Mouse (Mus musculus) liver, embryonic 12.5 days (tissue): ENCODE measurements around the gene Ptprm. TPM values are rescaled to one million over a fixed set of nuclear protein-coding genes. Genes with fewer than 3 reads are reported as not detected.

Experiments used
- ATAC-seq: fragments of 200-750 bp; cut with Nextera tagmentation; 2 replicates; pipeline ENCODE4 v1.8.0; 2017; ENCODE audit warnings: moderate number of reproducible peaks, mild to moderate bottlenecking, moderate library complexity
- H3K27ac ChIP-seq: fragments of 300-500 bp; sonication (generic); 2 replicates; pipeline ENCODE4 v1.5.1; 2016; ENCODE audit warnings: mild to moderate bottlenecking
- H3K27me3 ChIP-seq: fragments of 300-500 bp; sonication (generic); replicated peaks from 2 replicates; pipeline ENCODE4 v1.6.1; 2016; ENCODE audit warnings: mild to moderate bottlenecking, moderate library complexity
- H3K36me3 ChIP-seq: fragments of 300-500 bp; sonication (generic); 2 replicates; pipeline ENCODE4 v1.6.1; 2016; ENCODE audit warnings: mild to moderate bottlenecking, moderate library complexity
- H3K4me1 ChIP-seq: fragments of 300-500 bp; sonication (generic); 2 replicates; pipeline ENCODE4 v1.6.1; 2016
- H3K4me2 ChIP-seq: fragments of 300-500 bp; sonication (generic); 2 replicates; pipeline ENCODE4 v1.6.1; 2016; ENCODE audit warnings: mild to moderate bottlenecking, moderate library complexity
- H3K4me3 ChIP-seq: fragments of 300-500 bp; sonication (generic); 2 replicates; pipeline ENCODE4 v1.5.1; 2016; ENCODE audit warnings: mild to moderate bottlenecking, moderate library complexity
- H3K9ac ChIP-seq: fragments of 300-500 bp; sonication (generic); 2 replicates; pipeline ENCODE4 v1.6.1; 2016; ENCODE audit warnings: mild to moderate bottlenecking, moderate library complexity
- H3K9me3 ChIP-seq: fragments of 300-500 bp; sonication (generic); replicated peaks from 2 replicates; pipeline ENCODE4 v1.6.1; 2016; ENCODE audit warnings: mild to moderate bottlenecking, moderate library complexity
- WGBS: fragments of 180-500 bp; shearing (Covaris S2); methylation state at CpG from one replicate; pipeline ENCODE4 v1.1.7; 2016; ENCODE audit not compliant: insufficient replicate concordance; 5-methylcytosine and 5-hydroxymethylcytosine counted together
- polyA plus RNA-seq: library from polyadenylated mRNA; unstranded; fragments of >200 nt; fragmentation: Nextera tagmentation; extraction: Ambion mirVana; gene quantifications from 2 replicates; pipeline ENCODE4 v1.2.1, GENCODE M21; 2016

The Ptprm gene
- polyA plus RNA-seq, 1 experiment from 2014 or later, result 2.5 TPM

GRCm38 (mm10) chr17:66979971-66980370 is 374.3 kb downstream of the Ptprm start:
- 53% methylated on average over 5 of the region's 5 CpGs for WGBS
- H3K4me2 ChIP-seq, result no peak overlapping the region
- H3K4me3 ChIP-seq, result no peak overlapping the region
- H3K4me1 ChIP-seq, result no peaks in the 10 kb centered on the region
- no peak for ATAC-seq
- no peaks in the 10 kb centered on the region for H3K27me3 ChIP-seq
- no peaks in the 10 kb centered on the region for H3K9me3 ChIP-seq
- no peak overlapping the region for H3K27ac ChIP-seq
- no peaks in the 10 kb centered on the region for H3K36me3 ChIP-seq
- H3K9ac ChIP-seq, result no peak overlapping the region

- no peak for ATAC-seq
- Histone ChIP-seq H3K4me2 (no peak overlapping the region), H3K9ac (no peak overlapping the region), H3K9me3 (no peaks in the 10 kb centered on the region), H3K27ac (no peak overlapping the region), H3K4me1 (no peaks in the 10 kb centered on the region), H3K27me3 (no peaks in the 10 kb centered on the region), H3K4me3 (no peak overlapping the region), H3K36me3 (no peaks in the 10 kb centered on the region)
- WGBS, result 72% methylated on average over 5 of the region's 5 CpGs
Observed at GRCm38 (mm10) chr17:66976490-66976889, 377.8 kb downstream of the Ptprm start.

DNA sequence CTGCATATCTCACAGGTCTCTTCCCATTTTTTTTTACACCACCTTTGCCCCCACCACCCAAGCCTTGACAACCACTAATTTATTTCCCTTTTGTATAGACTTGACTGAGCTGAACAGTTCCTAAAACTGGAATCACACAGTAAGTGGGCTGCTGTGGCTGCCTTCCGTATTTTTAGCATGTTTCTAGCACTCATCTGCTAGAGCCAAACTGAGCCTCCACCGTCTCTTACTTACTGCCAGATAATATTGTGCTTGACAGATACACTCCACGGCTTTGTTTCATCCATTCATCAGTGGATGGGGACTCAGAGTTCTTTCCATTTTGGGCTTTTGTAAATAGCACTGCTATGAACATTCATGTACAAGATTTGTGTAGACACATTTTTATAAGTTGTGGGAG is 381.3 kb downstream of the Ptprm start:
- Histone ChIP-seq H3K27ac (no peak overlapping the region), H3K4me3 (no peak overlapping the region), H3K4me2 (no peak overlapping the region), H3K9me3 (no peaks in the 10 kb centered on the region), H3K9ac (no peak overlapping the region), H3K36me3 (no peaks in the 10 kb centered on the region), H3K4me1 (no peaks in the 10 kb centered on the region), H3K27me3 (no peaks in the 10 kb centered on the region)
- 69% methylated on average over 3 of the region's 3 CpGs for WGBS
- no peak for ATAC-seq

GRCm38 (mm10) chr17:66960986-66961385 is 393.3 kb downstream of the Ptprm start:
- H3K27ac ChIP-seq, result no peak overlapping the region
- H3K4me2 ChIP-seq, result no peak overlapping the region
- H3K27me3 ChIP-seq, result no peaks in the 10 kb centered on the region
- no peak for ATAC-seq
- no peaks in the 10 kb centered on the region for H3K36me3 ChIP-seq
- no peak overlapping the region for H3K9ac ChIP-seq
- no peaks in the 10 kb centered on the region for H3K4me1 ChIP-seq
- WGBS, result 49% methylated on average over 5 of the region's 5 CpGs
- H3K9me3 ChIP-seq, result no peaks in the 10 kb centered on the region
- H3K4me3 ChIP-seq, result no peak overlapping the region

GRCm38 (mm10) chr17:66960557-66960956 is 393.7 kb downstream of the Ptprm start:
- H3K27ac ChIP-seq, result no peak overlapping the region
- no peak for ATAC-seq
- H3K27me3 ChIP-seq, result no peaks in the 10 kb centered on the region
- H3K36me3 ChIP-seq, result no peaks in the 10 kb centered on the region
- H3K4me2 ChIP-seq, result no peak overlapping the region
- no peaks in the 10 kb centered on the region for H3K9me3 ChIP-seq
- H3K9ac ChIP-seq, result no peak overlapping the region
- WGBS, result 76% methylated on average over 6 of the region's 6 CpGs
- H3K4me3 ChIP-seq, result no peak overlapping the region
- no peaks in the 10 kb centered on the region for H3K4me1 ChIP-seq

- Histone ChIP-seq H3K9ac (no peak overlapping the region), H3K4me1 (no peaks in the 10 kb centered on the region), H3K27ac (no peak overlapping the region), H3K36me3 (no peaks in the 10 kb centered on the region), H3K4me2 (no peak overlapping the region), H3K9me3 (no peaks in the 10 kb centered on the region), H3K4me3 (no peak overlapping the region), H3K27me3 (no peaks in the 10 kb centered on the region)
- no peak for ATAC-seq
- 87% methylated on average over 2 of the region's 2 CpGs for WGBS
Observed at GRCm38 (mm10) chr17:66959815-66960214, 394.4 kb downstream of the Ptprm start.

GRCm38 (mm10) chr17:66958766-66959165 is 395.5 kb downstream of the Ptprm start:
- no peak overlapping the region for H3K9ac ChIP-seq
- no peak overlapping the region for H3K4me2 ChIP-seq
- H3K27ac ChIP-seq, result no peak overlapping the region
- H3K4me1 ChIP-seq, result no peaks in the 10 kb centered on the region
- ATAC-seq, result no peak
- no peaks in the 10 kb centered on the region for H3K9me3 ChIP-seq
- H3K4me3 ChIP-seq, result no peak overlapping the region
- no peaks in the 10 kb centered on the region for H3K27me3 ChIP-seq
- WGBS, result 56% methylated on average over 2 of the region's 2 CpGs
- H3K36me3 ChIP-seq, result no peaks in the 10 kb centered on the region

DNA sequence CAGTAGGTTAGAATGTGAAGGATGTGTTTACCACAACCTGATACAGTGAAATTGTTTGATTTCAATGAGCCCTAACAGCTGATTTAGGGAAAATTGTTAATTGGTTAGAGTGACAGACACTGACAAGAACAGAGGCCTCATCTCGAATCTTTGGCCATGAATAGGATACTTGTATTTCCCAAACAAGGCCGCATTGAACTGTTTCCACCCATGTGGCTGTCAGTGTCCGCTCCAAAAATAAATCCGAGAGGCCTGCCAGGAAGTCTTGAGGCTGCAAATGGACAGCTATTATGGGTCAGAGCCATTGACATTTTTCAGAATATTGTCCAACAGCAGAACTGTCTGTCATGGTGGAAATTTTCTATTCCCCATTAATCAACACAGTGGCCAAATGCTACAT is 409.8 kb downstream of the Ptprm start:
- Histone ChIP-seq H3K27ac (no peak overlapping the region), H3K9ac (no peak overlapping the region), H3K4me1 (no peaks in the 10 kb centered on the region), H3K4me2 (no peak overlapping the region), H3K4me3 (no peak overlapping the region), H3K36me3 (no peaks in the 10 kb centered on the region), H3K9me3 (no peaks in the 10 kb centered on the region), H3K27me3 (no peaks in the 10 kb centered on the region)
- 78% methylated on average over 4 of the region's 4 CpGs for WGBS
- ATAC-seq, result no peak

- 82% methylated on average over 9 of the region's 9 CpGs for WGBS
- Histone ChIP-seq H3K4me1 (no peaks in the 10 kb centered on the region), H3K36me3 (no peaks in the 10 kb centered on the region), H3K4me3 (no peak overlapping the region), H3K9me3 (no peaks in the 10 kb centered on the region), H3K27me3 (no peaks in the 10 kb centered on the region), H3K27ac (no peak overlapping the region), H3K9ac (no peak overlapping the region), H3K4me2 (no peak overlapping the region)
- ATAC-seq, result no peak
Observed at GRCm38 (mm10) chr17:66943539-66943938, 410.7 kb downstream of the Ptprm start.

GRCm38 (mm10) chr17:66925611-66926010 is 428.6 kb downstream of the Ptprm start:
- H3K9me3 ChIP-seq, result no peaks in the 10 kb centered on the region
- WGBS, result 62% methylated on average over 5 of the region's 5 CpGs
- no peak overlapping the region for H3K4me2 ChIP-seq
- ATAC-seq, result no peak
- no peak overlapping the region for H3K4me3 ChIP-seq
- H3K27ac ChIP-seq, result no peak overlapping the region
- H3K9ac ChIP-seq, result no peak overlapping the region
- H3K4me1 ChIP-seq, result no peaks in the 10 kb centered on the region
- H3K36me3 ChIP-seq, result no peaks in the 10 kb centered on the region
- H3K27me3 ChIP-seq, result no peaks in the 10 kb centered on the region

- Histone ChIP-seq H3K9me3 (no peaks in the 10 kb centered on the region), H3K4me3 (no peak overlapping the region), H3K27ac (no peak overlapping the region), H3K4me1 (no peaks in the 10 kb centered on the region), H3K9ac (no peak overlapping the region), H3K27me3 (no peaks in the 10 kb centered on the region), H3K4me2 (no peak overlapping the region), H3K36me3 (no peaks in the 10 kb centered on the region)
- 63% methylated on average over 6 of the region's 6 CpGs for WGBS
- no peak for ATAC-seq
Observed at GRCm38 (mm10) chr17:66914696-66915095, 439.6 kb downstream of the Ptprm start.

- Histone ChIP-seq H3K27ac (no peak overlapping the region), H3K9me3 (no peaks in the 10 kb centered on the region), H3K36me3 (no peaks in the 10 kb centered on the region), H3K4me1 (no peaks in the 10 kb centered on the region), H3K4me3 (no peak overlapping the region), H3K27me3 (no peaks in the 10 kb centered on the region), H3K4me2 (no peak overlapping the region), H3K9ac (no peak overlapping the region)
- no peak for ATAC-seq
- WGBS, result 78% methylated on average over 6 of the region's 6 CpGs
Observed at GRCm38 (mm10) chr17:66912533-66912932, 441.7 kb downstream of the Ptprm start.

GRCm38 (mm10) chr17:66912120-66912519 is 442.1 kb downstream of the Ptprm start:
- Histone ChIP-seq H3K27ac (no peak overlapping the region), H3K4me2 (no peak overlapping the region), H3K4me3 (no peak overlapping the region), H3K9me3 (no peaks in the 10 kb centered on the region), H3K9ac (no peak overlapping the region), H3K36me3 (no peaks in the 10 kb centered on the region), H3K4me1 (no peaks in the 10 kb centered on the region), H3K27me3 (no peaks in the 10 kb centered on the region)
- no peak for ATAC-seq
- WGBS, result 73% methylated on average over 11 of the region's 11 CpGs
